Mouse (Mus musculus) CH12.LX (cell line): ENCODE results near the gene Dapl1.

ENCODE experiments used
- CTCF ChIP-seq, 2 experiments: IDR thresholded peaks in 1 of 2; conservative IDR thresholded peaks in 1 of 2; 2 replicates each; pipeline ENCODE4 v1.5.1; 2011 to 2012; ENCODE audit warnings: low read depth in 2 of 2, low read length in 2 of 2, improper control_type of control experiment in 1 of 2, inconsistent platforms in 1 of 2, mild to moderate bottlenecking in 1 of 2, moderate library complexity in 1 of 2
- ELF1 ChIP-seq: IDR thresholded peaks from 2 replicates; pipeline ENCODE4 v1.6.1; 2014; ENCODE audit warnings: low read depth, mild to moderate bottlenecking, inconsistent platforms, low read length, improper control_type of control experiment
- HCFC1 ChIP-seq: IDR thresholded peaks from 2 replicates; pipeline ENCODE4 v1.6.1; 2012; ENCODE audit warnings: low read depth, mild to moderate bottlenecking, inconsistent platforms, low read length, improper control_type of control experiment
- MAX ChIP-seq: IDR thresholded peaks from 2 replicates; pipeline ENCODE4 v1.6.1; 2011; ENCODE audit warnings: low read length, improper control_type of control experiment
- MAZ ChIP-seq: IDR thresholded peaks from 2 replicates; pipeline ENCODE4 v1.6.1; 2012; ENCODE audit warnings: low read depth, mild to moderate bottlenecking, inconsistent platforms, low read length, improper control_type of control experiment, moderate library complexity
- NELFE ChIP-seq: IDR thresholded peaks from 2 replicates; pipeline ENCODE4 v1.6.1; 2011; ENCODE audit warnings: low read depth, low read length, improper control_type of control experiment
- POLR2A ChIP-seq: IDR thresholded peaks from 2 replicates; pipeline ENCODE4 v1.6.1; 2011; ENCODE audit warnings: low read depth, mild to moderate bottlenecking, improper control_type of control experiment, low read length
- SIN3A ChIP-seq: IDR thresholded peaks from 2 replicates; pipeline ENCODE4 v1.6.1; 2012; ENCODE audit warnings: low read length, improper control_type of control experiment, inconsistent platforms
- USF1 ChIP-seq: IDR thresholded peaks from 2 replicates; pipeline ENCODE4 v1.6.1; 2014; ENCODE audit warnings: low read depth, mild to moderate bottlenecking, inconsistent platforms, low read length, improper control_type of control experiment
- ZC3H11A ChIP-seq: IDR thresholded peaks from 2 replicates; pipeline ENCODE4 v1.6.1; 2012; ENCODE audit warnings: low read depth, mild to moderate bottlenecking, inconsistent platforms, low read length, improper control_type of control experiment

- TF ChIP-seq POLR2A (no peak), ZC3H11A (no peak), NELFE (no peak), USF1 (no peak), CTCF (conservative IDR thresholded peaks at IDR 0.05 in 1 of 2, IDR thresholded peaks at IDR 0.05 in 1 of 2; ENCODE audit: low read depth in 2 of 2, low read length in 2 of 2) (no peak), ELF1 (no peak), HCFC1 (no peak), SIN3A (no peak), MAX (no peak), MAZ (no peak)
These were observed 24.6 kb downstream of the Dapl1 start for GRCm38 (mm10) chr2:59509061-59509460.
